ENCODE assay signal across 15 mouse cellular contexts in genomic region chr11:75919139-75919538, GRCm38 (mm10).
"Had no signal": no experiment of that assay in that cellular context is flagged by ENCODE, and none has a peak within 500 bp of the region (broad histone marks: within the 10 kb centered on the region; RNA-seq: fewer than 3 reads in every experiment).

No protein-coding gene starts in this region.

- H3K4me1 ChIP-seq: liver, embryonic 15.5 days had no signal

- DNase-seq: liver, postnatal 0 days; lung, embryonic 14.5 days; lung, postnatal 10 days; lung, postnatal 4 days; midbrain, embryonic 14.5 days; right cerebral cortex, postnatal 14 days; thymus, adult 2 months; thymus, postnatal 25 days; thymus, postnatal 4 days had no signal

- ATAC-seq: liver, postnatal 0 days had no signal

- H3K9me3 ChIP-seq: liver, embryonic 15.5 days; megakaryocyte, embryonic 14.5 days; midbrain, embryonic 12.5 days; neural tube, embryonic 12.5 days; stomach, embryonic 15.5 days had no signal

- H3K9ac ChIP-seq: liver, embryonic 15.5 days; liver, postnatal 0 days; lung, embryonic 14.5 days; midbrain, embryonic 12.5 days; neural tube, embryonic 12.5 days; stomach, embryonic 15.5 days had no signal

- H3K27me3 ChIP-seq: liver, embryonic 15.5 days; neural tube, embryonic 12.5 days; stomach, embryonic 15.5 days had no signal

- H3K27ac ChIP-seq: liver, embryonic 15.5 days; midbrain, embryonic 12.5 days; neural tube, embryonic 12.5 days; stomach, embryonic 15.5 days; stomach, postnatal 0 days had no signal

- H3K36me3 ChIP-seq: liver, embryonic 15.5 days; midbrain, embryonic 12.5 days; neural tube, embryonic 12.5 days; stomach, embryonic 15.5 days had no signal

- H3K4me2 ChIP-seq: liver, embryonic 15.5 days; lung, embryonic 14.5 days; midbrain, embryonic 12.5 days; neural tube, embryonic 12.5 days; stomach, embryonic 15.5 days had no signal

- H3K4me3 ChIP-seq: liver, embryonic 15.5 days; megakaryocyte, embryonic 14.5 days; midbrain, embryonic 12.5 days; neural tube, embryonic 12.5 days; stomach, embryonic 15.5 days had no signal
